Mouse (Mus musculus) bone marrow, adult 2 months (tissue): ENCODE data around the gene Immp2l.

Source experiments
- CTCF ChIP-seq: fragments of 200-500 bp; IDR thresholded peaks from 2 replicates; pipeline ENCODE4 v1.5.1; 2011; ENCODE audit warnings: low read length, control low read depth; ENCODE audit not compliant: control insufficient read depth, insufficient read depth
- POLR2A ChIP-seq: fragments of 200-500 bp; IDR thresholded peaks from 2 replicates; pipeline ENCODE4 v1.6.1; 2011; ENCODE audit warnings: low read depth, mild to moderate bottlenecking, control low read depth, low read length, borderline replicate concordance; ENCODE audit not compliant: control insufficient read depth

DNA sequence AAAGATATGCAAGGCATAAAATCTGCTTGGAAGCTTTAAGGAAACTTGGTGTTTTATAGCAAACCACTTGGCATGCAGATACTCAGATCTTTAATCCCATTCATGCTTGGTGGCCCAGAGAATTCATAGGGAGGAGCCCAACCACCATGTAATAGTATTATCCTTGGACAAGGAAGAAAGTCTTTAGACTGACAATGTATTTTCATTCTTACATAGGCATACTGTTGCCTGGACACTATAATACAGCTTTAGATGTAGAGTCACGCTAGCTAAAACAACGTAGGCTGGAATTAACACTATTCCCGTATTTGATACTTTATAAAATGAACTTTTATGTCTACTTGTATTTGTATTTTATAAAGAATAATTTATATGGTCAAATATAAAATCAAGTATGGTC lies 665.9 kb downstream of the Immp2l start:
- TF ChIP-seq POLR2A (no peak), CTCF (no peak)
